Mouse (Mus musculus) layer of hippocampus, adult 9-10 months (tissue): Measurements from ENCODE around the gene Ppp4r3b.
A peak's percentile ranks its signal among the peaks of the same experiment; 100 is the strongest.

ENCODE experiments used
- DNase-seq: peaks from one replicate; pipeline ENCODE4 v3.0.0; 2022; ENCODE audit warnings: low spot score

The Ppp4r3b gene

GRCm38 (mm10) chr11:29238047-29238446, 65.4 kb downstream of the Ppp4r3b start:
- no peak for DNase-seq

DNA sequence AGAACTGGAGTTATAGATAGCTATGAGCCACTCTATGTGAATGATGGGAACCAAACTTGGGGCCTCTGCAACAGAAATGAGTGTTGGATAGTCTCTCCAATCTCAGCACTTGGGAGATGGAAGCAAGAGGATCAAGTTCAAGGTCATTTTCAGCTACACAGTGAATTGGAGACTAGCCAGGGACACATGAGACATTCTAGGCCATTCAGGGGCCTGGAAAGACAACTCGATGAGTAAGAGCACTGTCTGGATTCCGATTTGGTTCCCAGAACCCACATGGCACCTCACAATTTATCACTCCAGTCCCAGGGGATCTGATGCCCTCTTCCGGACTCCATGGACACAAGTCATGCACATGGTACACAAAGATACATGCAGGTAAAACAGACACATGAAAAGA, 65.9 kb downstream of the Ppp4r3b start:
- no peak for DNase-seq

DNA sequence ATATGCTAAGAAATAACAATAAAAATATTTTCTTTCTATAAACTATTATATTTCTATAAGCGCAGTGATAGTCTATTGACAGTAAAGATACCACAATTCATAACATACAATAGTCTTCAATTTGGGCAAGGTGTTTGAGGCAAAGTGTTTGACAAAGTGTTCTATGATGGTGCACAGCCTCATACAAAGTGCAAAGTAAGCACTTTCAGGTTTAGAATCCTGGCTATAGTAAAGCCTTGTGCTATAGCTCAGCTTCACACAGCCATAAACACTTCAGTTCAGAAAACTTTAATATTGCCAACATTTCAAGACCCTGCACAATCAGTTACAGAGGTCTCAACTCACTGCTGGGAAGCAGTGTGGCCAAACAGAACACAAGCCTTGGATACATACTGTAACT, 66.7 kb downstream of the Ppp4r3b start:
- no peak for DNase-seq

DNA sequence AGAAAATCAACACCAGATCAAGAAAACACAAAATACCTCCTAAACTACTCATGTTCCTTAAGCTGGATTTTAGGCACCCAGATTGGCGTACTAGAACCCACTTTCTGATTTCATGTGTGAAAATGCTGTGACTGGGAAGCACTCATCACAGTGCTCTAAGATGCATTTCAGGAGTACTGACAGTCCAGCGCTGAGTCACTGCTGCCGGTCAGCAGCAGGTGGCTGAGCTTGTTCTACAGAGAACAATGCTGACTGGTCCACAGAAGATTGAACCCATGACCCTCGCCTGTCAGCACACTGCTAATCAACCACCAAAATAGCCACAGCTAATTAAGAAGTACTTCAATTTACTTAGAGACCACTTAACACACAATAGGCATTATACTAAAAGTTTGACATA, 69.3 kb downstream of the Ppp4r3b start:
- DNase-seq, result no peak

GRCm38 (mm10) chr11:29245988-29246387, 73.3 kb downstream of the Ppp4r3b start:
- DNase-seq, result no peak

DNA sequence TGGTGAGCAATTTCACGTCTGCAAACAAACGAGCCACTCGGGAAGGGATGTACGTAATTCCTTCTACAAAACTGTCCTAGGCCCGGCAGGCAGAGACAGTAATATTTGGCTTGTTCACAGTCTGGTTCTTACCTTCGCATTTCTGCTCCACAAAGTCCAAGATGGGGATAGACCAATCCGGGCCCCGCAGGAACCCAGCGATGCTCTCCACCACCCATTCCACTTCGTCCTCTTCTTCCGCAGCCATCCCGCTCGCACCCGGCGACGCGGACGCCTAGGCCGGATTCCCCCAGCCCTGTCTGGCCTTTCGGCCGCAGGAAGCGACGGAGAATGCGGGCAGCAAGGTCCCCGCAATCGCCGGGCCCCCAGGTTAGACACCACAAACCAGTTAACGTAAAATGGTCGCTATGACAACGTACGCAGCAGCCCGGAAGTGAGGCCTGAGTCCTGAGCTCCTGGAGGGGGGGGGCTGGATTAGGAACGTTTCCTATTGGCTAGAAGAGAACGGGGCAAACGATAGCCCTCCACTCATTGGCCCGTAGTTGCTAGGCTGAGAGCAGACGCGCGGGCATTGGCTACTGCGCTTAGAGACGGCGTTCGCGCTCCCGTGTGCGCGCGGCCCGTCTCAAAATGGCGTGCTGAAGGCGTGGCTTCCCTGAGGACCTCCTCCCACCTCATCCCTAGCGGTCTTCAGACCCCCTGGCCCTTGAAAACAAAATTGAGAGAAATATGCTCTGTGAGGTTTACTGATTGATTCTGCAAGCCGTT, 74.4 kb downstream of the Ppp4r3b start, which contains the start of gene Cfap36:
Cfap36 (minus strand) TSS at position 527 of the 768 bp plus-strand sequence.
- peak; percentile 85 for DNase-seq

DNA sequence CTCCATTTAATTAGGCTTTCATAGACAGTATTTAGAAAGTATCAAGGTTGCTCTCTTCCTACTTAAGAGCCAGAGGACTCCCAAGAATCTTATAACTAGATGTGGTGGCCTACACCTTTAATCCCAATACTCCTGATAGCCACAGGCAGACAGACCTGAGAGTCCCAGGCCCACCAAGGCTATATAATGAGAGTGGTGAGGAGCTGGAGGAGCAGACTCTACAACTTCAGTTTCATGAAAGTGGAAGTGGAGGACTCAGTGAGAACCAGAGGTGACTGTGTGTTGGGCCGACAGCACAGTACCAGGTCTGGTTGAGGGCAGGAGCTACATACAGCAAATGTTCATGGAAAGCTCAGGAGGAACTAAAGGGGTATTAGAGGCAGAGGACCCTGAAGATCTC, 75.0 kb downstream of the Ppp4r3b start:
- no peak for DNase-seq

- DNase-seq, result no peak
These were observed 75.7 kb downstream of the Ppp4r3b start for GRCm38 (mm10) chr11:29248386-29248785.

GRCm38 (mm10) chr11:29254643-29255042, 82.0 kb downstream of the Ppp4r3b start:
- DNase-seq, result no peak

DNA sequence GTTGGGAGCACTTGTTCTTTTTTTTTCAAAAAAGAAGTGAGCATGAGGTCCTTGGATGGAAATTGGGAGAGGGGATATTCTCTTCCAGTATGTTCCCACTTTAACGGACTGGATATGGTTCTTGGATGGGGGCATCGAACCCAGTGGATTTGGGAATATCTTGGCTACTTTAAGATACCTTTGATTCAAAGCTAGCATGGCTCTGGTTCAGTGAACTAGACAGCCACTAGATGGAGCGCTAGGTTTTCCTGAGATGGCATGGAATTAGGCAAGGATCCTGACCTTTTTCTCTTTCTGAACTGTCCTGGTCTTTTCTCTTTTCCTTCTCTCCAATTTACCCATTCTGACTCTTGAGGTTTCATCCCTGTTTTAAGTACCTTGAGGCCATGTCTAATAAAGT, 95.1 kb downstream of the Ppp4r3b start:
- DNase-seq, result peak; percentile 27
